Mouse (Mus musculus): ENCODE data around the gene Tmtc1.

DNA sequence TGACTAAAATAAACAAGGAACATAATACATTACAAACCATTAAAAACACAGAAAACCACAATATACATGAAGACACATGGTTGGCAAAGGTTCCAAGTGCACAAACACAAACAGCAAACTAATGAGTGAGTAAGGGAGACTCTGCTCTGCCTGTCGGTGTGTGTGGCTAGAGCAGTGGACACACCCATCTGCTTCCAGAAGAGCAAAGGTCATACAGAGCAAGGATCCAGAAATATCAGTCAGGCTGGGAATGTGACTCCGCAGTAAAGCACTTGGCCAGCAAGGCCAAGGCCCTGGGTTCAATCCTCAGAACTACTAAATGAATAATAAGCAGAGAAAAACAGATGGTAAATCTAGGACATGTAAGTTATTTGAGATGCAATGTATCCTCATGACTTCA is 27.6 kb downstream of the Tmtc1 start:
- no peak for TF ChIP-seq POLR2A (IDR thresholded peaks at IDR 0.05; ENCODE audit: insufficient read length, low read depth)
- TF ChIP-seq MAX (IDR thresholded peaks at IDR 0.05; ENCODE audit: low read depth), result no peak
- no peak for TF ChIP-seq TCF12 (IDR thresholded peaks at IDR 0.05; ENCODE audit: insufficient read depth, poor library complexity, severe bottlenecking)
- TF ChIP-seq USF1 (IDR thresholded peaks at IDR 0.05; ENCODE audit: low read depth), result no peak

Data from myocyte (in vitro differentiated cells).